Mouse (Mus musculus) ES-Bruce4 (cell line): Measurements from ENCODE around the gene Slc5a10. TPM values are rescaled to one million over a fixed set of nuclear protein-coding genes. Genes with fewer than 3 reads are reported as not detected.

Experiments
- H3K27ac ChIP-seq: 2 replicates; pipeline ENCODE4 v1.5.1; 2012; ENCODE audit warnings: low read length, inconsistent platforms; ENCODE audit not compliant: insufficient read depth
- H3K27me3 ChIP-seq: 2 replicates; pipeline ENCODE4 v1.6.1; 2012; ENCODE audit warnings: mild to moderate bottlenecking, low read length, inconsistent platforms; ENCODE audit not compliant: control insufficient read depth, poor library complexity, insufficient read depth, severe bottlenecking
- H3K36me3 ChIP-seq: 2 replicates; pipeline ENCODE4 v1.6.1; 2012; ENCODE audit warnings: inconsistent platforms, mild to moderate bottlenecking, low read length, moderate library complexity; ENCODE audit not compliant: control insufficient read depth, poor library complexity, insufficient read depth, severe bottlenecking
- H3K4me1 ChIP-seq: one replicate; pipeline ENCODE4 v1.8.1; 2011; ENCODE audit warnings: low read length; ENCODE audit not compliant: control insufficient read depth, insufficient read depth
- H3K4me3 ChIP-seq: 2 replicates; pipeline ENCODE4 v1.5.1; 2011; ENCODE audit warnings: low read depth, mild to moderate bottlenecking, low read length
- H3K9ac ChIP-seq: 2 replicates; pipeline ENCODE4 v1.6.1; 2012; ENCODE audit warnings: low read depth, mild to moderate bottlenecking, inconsistent platforms; ENCODE audit not compliant: poor library complexity, severe bottlenecking
- H3K9me3 ChIP-seq: replicated peaks from 2 replicates; pipeline ENCODE4 v1.6.1; 2012; ENCODE audit warnings: mild to moderate bottlenecking, low read length, inconsistent platforms; ENCODE audit not compliant: control insufficient read depth, poor library complexity, insufficient read depth, severe bottlenecking
- CTCF ChIP-seq: IDR thresholded peaks from one replicate; pipeline ENCODE4 v1.8.1; 2011; ENCODE audit warnings: low read depth, low read length
- EP300 ChIP-seq: IDR thresholded peaks from 2 replicates; pipeline ENCODE4 v1.6.1; 2011; ENCODE audit warnings: low read depth, low read length; ENCODE audit not compliant: insufficient read depth
- POLR2A ChIP-seq: IDR thresholded peaks from one replicate; pipeline ENCODE4 v1.8.1; 2011; ENCODE audit warnings: low read length; ENCODE audit not compliant: insufficient read depth
- polyA plus RNA-seq: library from polyadenylated mRNA; stranded (reverse); fragments of >200 nt; gene quantifications from 2 replicates; pipeline ENCODE4 v1.2.4, GENCODE M21; 2011; ENCODE audit warnings: low read depth; ENCODE audit not compliant: missing spikeins, insufficient read depth, insufficient read length

Slc5a10 gene
- polyA plus RNA-seq, 1 experiment, result not detected

GRCm38 (mm10) chr11:61686906-61687453 is 33.6 kb downstream of the Slc5a10 start:
- Histone ChIP-seq H3K4me3 (no peak overlapping the region), H3K9ac (no peak overlapping the region), H3K9me3 (no peaks in the 10 kb centered on the region), H3K36me3 (no peaks in the 10 kb centered on the region; the same call in 1 of the 2 replicates), H3K4me1 (peaks cover 4% of the 10 kb centered on the region), H3K27ac (no peak overlapping the region), H3K27me3 (no peaks in the 10 kb centered on the region)
- TF ChIP-seq POLR2A, result no peak

- Histone ChIP-seq H3K27me3 (no peaks in the 10 kb centered on the region), H3K36me3 (no peaks in the 10 kb centered on the region), H3K4me1 (peaks cover 4% of the 10 kb centered on the region), H3K27ac (no peak overlapping the region), H3K9ac (no peak overlapping the region), H3K4me3 (no peak overlapping the region), H3K9me3 (no peaks in the 10 kb centered on the region)
- TF ChIP-seq POLR2A (no peak), CTCF (no peak), EP300 (no peak)
These were observed 34.5 kb downstream of the Slc5a10 start for GRCm38 (mm10) chr11:61686141-61686540.

GRCm38 (mm10) chr11:61685119-61685725 is 35.4 kb downstream of the Slc5a10 start:
- Histone ChIP-seq H3K36me3 (no peaks in the 10 kb centered on the region), H3K27ac (no peak overlapping the region), H3K4me1 (peaks cover 4% of the 10 kb centered on the region), H3K4me3 (peak overlapping the region; percentile 70), H3K9ac (peak overlapping the region; percentile 68; the same call in 1 of the 2 replicates), H3K9me3 (no peaks in the 10 kb centered on the region), H3K27me3 (no peaks in the 10 kb centered on the region)
- no peak for TF ChIP-seq CTCF
- TF ChIP-seq POLR2A, result no peak
- no peak for TF ChIP-seq EP300

GRCm38 (mm10) chr11:61683907-61684731 is 36.5 kb downstream of the Slc5a10 start, which contains the start of gene Fam83g:
Gene Fam83g, plus strand, starts transcription at chr11:61684091.
- Histone ChIP-seq H3K4me3 (peak within 1 kb of the TSS; percentile 70), H3K36me3 (no peaks in the 10 kb centered on the region), H3K4me1 (peaks cover 4% of the 10 kb centered on the region), H3K27ac (peak within 1 kb of the TSS; percentile 3; the same call in 1 of the 2 replicates), H3K9me3 (no peaks in the 10 kb centered on the region), H3K27me3 (no peaks in the 10 kb centered on the region), H3K9ac (peak within 1 kb of the TSS; percentile 68)
- TF ChIP-seq POLR2A (peak; percentile 89), EP300 (peak; percentile 55; the same call in 1 of the 2 replicates), CTCF (no peak)

- Histone ChIP-seq H3K9me3 (no peaks in the 10 kb centered on the region), H3K9ac (no peak overlapping the region), H3K27ac (no peak overlapping the region), H3K4me3 (no peak overlapping the region), H3K4me1 (peaks cover 9% of the 10 kb centered on the region), H3K27me3 (no peaks in the 10 kb centered on the region), H3K36me3 (no peaks in the 10 kb centered on the region)
- TF ChIP-seq POLR2A (no peak), EP300 (no peak), CTCF (no peak)
These were observed 41.3 kb downstream of the Slc5a10 start for GRCm38 (mm10) chr11:61679091-61679866.
